Mouse (Mus musculus) midbrain, embryonic 14.5 days (tissue): ENCODE results near the gene Mdp1. TPM values are rescaled to one million over a fixed set of nuclear protein-coding genes. Genes with fewer than 3 reads are reported as not detected.
A peak's percentile ranks its signal among the peaks of the same experiment; 100 is the strongest.

Experiments
- ATAC-seq: fragments of 200-750 bp; cut with Nextera tagmentation; 2 replicates; pipeline ENCODE4 v1.8.0; 2017; ENCODE audit warnings: moderate number of reproducible peaks, moderate library complexity; ENCODE audit not compliant: low FRiP score, low TSS enrichment
- DNase-seq: peaks from one replicate; pipeline ENCODE4 v3.0.0-alpha.2; 2015
- H3K27ac ChIP-seq: fragments of 300-500 bp; sonication (generic); replicated peaks from 2 replicates; pipeline ENCODE4 v1.5.1; 2014; ENCODE audit warnings: mild to moderate bottlenecking, low read depth, low read length, moderate library complexity
- H3K27me3 ChIP-seq: fragments of 300-500 bp; sonication (generic); 2 replicates; pipeline ENCODE4 v1.6.1; 2014; ENCODE audit warnings: low read length, control low read depth, mixed read lengths; ENCODE audit not compliant: control insufficient read depth, insufficient read depth
- H3K36me3 ChIP-seq: fragments of 300-500 bp; sonication (generic); 2 replicates; pipeline ENCODE4 v1.6.1; 2014; ENCODE audit warnings: low read length, control low read depth; ENCODE audit not compliant: control insufficient read depth, insufficient read depth
- H3K4me1 ChIP-seq: fragments of 300-500 bp; sonication (generic); 2 replicates; pipeline ENCODE4 v1.6.1; 2014; ENCODE audit warnings: mild to moderate bottlenecking, antibody characterized with exemption, low read length, control low read depth; ENCODE audit not compliant: control insufficient read depth, insufficient read depth
- H3K4me2 ChIP-seq: fragments of 300-500 bp; sonication (generic); 2 replicates; pipeline ENCODE4 v1.6.1; 2014; ENCODE audit warnings: mild to moderate bottlenecking, low read length, moderate library complexity
- H3K4me3 ChIP-seq: fragments of 300-500 bp; sonication (generic); replicated peaks from 2 replicates; pipeline ENCODE4 v1.5.1; 2014; ENCODE audit warnings: low read depth, low read length
- H3K9ac ChIP-seq: fragments of 300-500 bp; sonication (generic); replicated peaks from 2 replicates; pipeline ENCODE4 v1.6.1; 2014; ENCODE audit warnings: mild to moderate bottlenecking, low read length, moderate library complexity
- H3K9me3 ChIP-seq: fragments of 300-500 bp; sonication (generic); 2 replicates; pipeline ENCODE4 v1.6.1; 2016; ENCODE audit warnings: low read length, control low read depth, mixed read lengths; ENCODE audit not compliant: control insufficient read depth
- WGBS: fragments of 180-500 bp; shearing (Covaris S2); extraction: QIAGEN DNeasy Blood & Tissue Kit; methylation state at CpG from one replicate; pipeline ENCODE4 v1.1.7; 2014; 5-methylcytosine and 5-hydroxymethylcytosine counted together
- polyA plus RNA-seq: library from polyadenylated mRNA; unstranded; fragments of >200 nt; fragmentation: Nextera tagmentation; extraction: Ambion mirVana; gene quantifications from 2 replicates; pipeline ENCODE4 v1.2.1, GENCODE M21; 2014

Mdp1 gene
- 74.8 and 78.9 TPM in 2 replicates for polyA plus RNA-seq

DNA sequence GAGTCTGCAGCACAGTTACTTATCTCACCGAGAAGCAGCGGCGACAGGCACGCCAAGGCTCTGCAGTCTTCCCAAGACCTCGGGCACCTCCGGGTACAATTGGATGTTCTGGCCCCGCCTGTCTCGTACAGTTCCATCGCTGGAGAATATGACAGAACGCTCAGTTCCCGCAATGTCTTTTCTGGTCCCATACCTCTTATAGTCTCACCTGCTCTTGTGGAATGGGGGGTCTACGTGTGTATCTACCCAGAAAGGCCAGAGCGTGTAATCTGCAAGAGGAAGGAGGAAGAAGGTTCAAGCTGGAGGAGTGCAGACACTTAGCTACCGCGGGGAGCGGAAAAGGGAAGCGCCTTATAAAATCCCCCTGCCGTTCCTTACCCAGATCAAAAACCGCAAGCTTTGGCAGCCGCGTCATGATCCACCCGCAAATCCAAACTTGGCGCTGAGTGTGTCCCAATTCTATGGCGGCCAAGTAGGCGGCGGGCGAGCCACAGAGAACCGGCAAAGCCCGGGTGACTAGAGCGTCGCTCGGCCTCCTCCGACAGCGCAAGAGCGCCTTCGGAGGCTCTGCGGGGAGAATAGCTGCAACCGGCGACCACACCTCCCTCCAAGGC lies at the start of gene Mdp1:
Mdp1 (minus strand) TSS at position 549 of the 614 bp plus-strand sequence.
- under 1% methylated on average over 39 of the region's 39 CpGs for WGBS
- Histone ChIP-seq H3K36me3 (peaks cover 37% of the 10 kb centered on the region), H3K4me2 (peak within 1 kb of the TSS; percentile 57)

DNA sequence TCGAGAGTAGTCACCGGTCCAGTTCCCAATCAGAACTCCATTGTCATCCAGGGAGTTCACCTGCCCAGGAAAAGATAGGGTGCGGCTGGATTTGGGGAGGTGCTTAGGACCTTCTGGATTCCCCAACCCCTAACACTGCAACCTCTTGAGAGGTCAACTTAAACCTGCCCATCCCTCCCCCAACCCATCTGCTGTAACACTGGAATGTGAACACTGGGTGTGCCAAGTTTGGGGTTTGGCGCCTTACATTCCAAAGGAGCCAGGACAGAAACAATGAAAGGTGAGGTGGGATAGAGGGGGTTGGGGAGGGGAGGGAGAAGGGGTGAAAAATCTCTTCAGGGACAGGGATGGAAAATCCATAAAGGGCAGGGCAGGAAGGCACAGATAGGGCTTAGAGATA lies 49.2 kb upstream of the Mdp1 start:
- no peaks in the 10 kb centered on the region for H3K36me3 ChIP-seq
- H3K27ac ChIP-seq = no peak overlapping the region
- ATAC-seq = no peak
- 0 out of 2 replicates have a peak, but pooled peaks cover 8% of the 10 kb centered on the region for H3K27me3 ChIP-seq
- no peak overlapping the region for H3K4me3 ChIP-seq
- H3K9ac ChIP-seq = no peak overlapping the region
- WGBS = 88% methylated on average over 4 of the region's 4 CpGs
- no peaks in the 10 kb centered on the region for H3K4me1 ChIP-seq
- no peak for DNase-seq
- no peaks in the 10 kb centered on the region for H3K9me3 ChIP-seq
- no peak overlapping the region for H3K4me2 ChIP-seq

More for the DNA sequence above, at the start of gene Mdp1:
- peak; percentile 92 for ATAC-seq
- Histone ChIP-seq H3K9me3 (no peaks in the 10 kb centered on the region), H3K4me3 (peak within 1 kb of the TSS; percentile 64), H3K27me3 (no peaks in the 10 kb centered on the region), H3K9ac (peak within 1 kb of the TSS; percentile 63), H3K27ac (peak within 1 kb of the TSS; percentile 78), H3K4me1 (peaks cover 7% of the 10 kb centered on the region; the same call in 1 of the 2 replicates)
- DNase-seq = peak; percentile 94

DNA sequence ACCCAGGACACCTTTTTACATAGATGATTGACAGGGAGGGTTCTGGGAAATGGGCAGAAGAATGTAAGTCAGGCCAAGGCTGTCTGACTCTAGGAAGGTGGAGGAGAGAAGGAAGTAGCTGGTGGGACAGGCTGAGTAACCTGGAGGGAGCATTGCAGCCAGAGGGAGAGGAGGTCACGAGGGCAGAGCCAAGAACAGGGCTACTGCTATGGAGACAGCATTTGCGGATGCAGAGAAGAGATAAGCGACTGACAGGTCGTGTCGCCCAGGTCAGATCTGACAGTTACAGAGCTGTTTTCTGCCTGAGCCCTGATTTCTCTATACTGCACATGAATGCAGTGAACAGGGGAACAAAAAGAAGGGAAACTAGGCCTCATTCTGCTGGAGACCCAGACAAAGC lies 47.1 kb upstream of the Mdp1 start:
- ATAC-seq (no peak), DNase-seq (no peak)
- H3K4me1 ChIP-seq = no peaks in the 10 kb centered on the region
- 84% methylated on average over 5 of the region's 5 CpGs for WGBS
- H3K4me2 ChIP-seq = no peak overlapping the region
- no peaks in the 10 kb centered on the region for H3K27me3 ChIP-seq
- no peak overlapping the region for H3K27ac ChIP-seq
- H3K9ac ChIP-seq = no peak overlapping the region
- no peaks in the 10 kb centered on the region for H3K9me3 ChIP-seq
- H3K4me3 ChIP-seq = no peak overlapping the region
- H3K36me3 ChIP-seq = no peaks in the 10 kb centered on the region

DNA sequence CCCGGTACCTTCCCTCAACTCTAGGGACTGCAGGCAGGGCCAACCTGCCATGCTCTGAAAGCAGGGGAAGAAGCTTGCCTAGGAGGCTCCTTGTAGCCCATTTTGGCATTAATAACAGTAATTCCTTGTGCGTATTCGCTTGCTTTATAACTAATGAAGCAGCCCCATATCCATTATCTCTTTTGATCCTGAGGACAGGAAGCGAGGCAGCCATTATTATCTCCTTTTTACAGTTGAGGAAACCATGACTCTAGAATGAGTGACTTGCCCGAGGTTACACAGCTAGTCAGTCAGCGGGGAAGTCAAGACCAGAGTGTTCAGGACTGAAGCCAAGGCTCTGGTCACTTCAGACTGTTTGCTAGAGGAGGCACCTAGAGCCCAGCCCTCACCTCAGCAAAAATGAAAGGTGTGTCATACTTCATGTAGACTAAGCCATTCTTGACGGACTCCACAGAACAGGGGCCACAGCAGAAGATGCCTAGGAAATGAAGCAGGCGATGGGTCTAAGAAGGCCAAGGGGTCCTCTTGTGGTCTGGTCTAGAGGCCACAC lies 45.8 kb upstream of the Mdp1 start:
- H3K4me3 ChIP-seq = no peak overlapping the region
- no peaks in the 10 kb centered on the region for H3K4me1 ChIP-seq
- no peak overlapping the region for H3K4me2 ChIP-seq
- WGBS = 91% methylated on average over 8 of the region's 8 CpGs
- ATAC-seq (no peak), DNase-seq (no peak)
- no peaks in the 10 kb centered on the region for H3K36me3 ChIP-seq
- H3K9ac ChIP-seq = no peak overlapping the region
- no peak overlapping the region for H3K27ac ChIP-seq
- H3K27me3 ChIP-seq = no peaks in the 10 kb centered on the region
- no peaks in the 10 kb centered on the region for H3K9me3 ChIP-seq

DNA sequence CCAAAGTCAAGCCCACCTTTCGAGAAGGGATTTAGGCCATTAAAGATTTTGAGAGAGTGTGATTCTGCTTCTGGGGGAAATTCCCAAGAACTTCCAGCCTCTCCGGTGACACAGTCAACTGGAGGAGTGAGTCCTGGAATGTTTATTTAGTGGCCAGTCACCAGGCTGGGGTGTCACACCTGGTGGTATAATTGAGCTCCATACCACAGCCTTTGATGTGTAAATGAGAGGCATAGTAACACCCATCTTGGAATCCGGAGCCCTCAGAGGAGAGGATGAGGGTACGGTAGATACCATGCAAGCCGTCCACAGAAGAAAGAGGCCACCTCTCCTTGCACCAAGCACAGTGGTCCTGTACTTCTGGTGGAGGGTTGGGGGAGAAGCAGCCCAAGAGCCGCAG lies 42.5 kb upstream of the Mdp1 start:
- DNase-seq (no peak), ATAC-seq (no peak)
- 75% methylated on average over 6 of the region's 6 CpGs for WGBS
- H3K4me3 ChIP-seq = no peak overlapping the region
- H3K4me1 ChIP-seq = no peaks in the 10 kb centered on the region
- no peak overlapping the region for H3K9ac ChIP-seq
- no peaks in the 10 kb centered on the region for H3K9me3 ChIP-seq
- H3K36me3 ChIP-seq = no peaks in the 10 kb centered on the region
- H3K27me3 ChIP-seq = no peaks in the 10 kb centered on the region
- H3K27ac ChIP-seq = no peak overlapping the region
- H3K4me2 ChIP-seq = no peak overlapping the region

DNA sequence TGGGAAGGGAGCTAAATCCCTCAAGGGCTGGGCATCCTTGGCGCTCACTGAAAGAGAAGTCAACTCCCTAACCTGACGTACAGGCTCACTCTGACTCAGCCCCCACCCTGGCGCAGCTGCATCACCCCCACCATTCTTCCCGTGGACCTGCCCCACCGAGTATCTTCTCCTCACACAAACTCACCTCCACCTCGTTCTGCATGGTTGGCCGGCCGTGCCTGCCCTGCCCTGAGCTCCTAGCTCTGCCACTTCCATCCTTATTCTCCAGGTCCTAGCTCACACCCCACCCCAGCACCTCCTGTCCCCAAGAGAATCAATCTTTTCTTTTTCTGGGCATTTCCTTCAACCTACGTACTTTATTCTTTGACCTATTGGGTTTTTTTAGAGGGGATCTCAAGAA lies 40.8 kb upstream of the Mdp1 start:
- H3K4me2 ChIP-seq = no peak overlapping the region
- DNase-seq (no peak), ATAC-seq (no peak)
- H3K36me3 ChIP-seq = no peaks in the 10 kb centered on the region
- WGBS = 64% methylated on average over 9 of the region's 9 CpGs
- H3K27ac ChIP-seq = no peak overlapping the region
- H3K9ac ChIP-seq = no peak overlapping the region
- H3K4me3 ChIP-seq = no peak overlapping the region
- H3K4me1 ChIP-seq = no peaks in the 10 kb centered on the region
- no peaks in the 10 kb centered on the region for H3K9me3 ChIP-seq
- H3K27me3 ChIP-seq = no peaks in the 10 kb centered on the region

DNA sequence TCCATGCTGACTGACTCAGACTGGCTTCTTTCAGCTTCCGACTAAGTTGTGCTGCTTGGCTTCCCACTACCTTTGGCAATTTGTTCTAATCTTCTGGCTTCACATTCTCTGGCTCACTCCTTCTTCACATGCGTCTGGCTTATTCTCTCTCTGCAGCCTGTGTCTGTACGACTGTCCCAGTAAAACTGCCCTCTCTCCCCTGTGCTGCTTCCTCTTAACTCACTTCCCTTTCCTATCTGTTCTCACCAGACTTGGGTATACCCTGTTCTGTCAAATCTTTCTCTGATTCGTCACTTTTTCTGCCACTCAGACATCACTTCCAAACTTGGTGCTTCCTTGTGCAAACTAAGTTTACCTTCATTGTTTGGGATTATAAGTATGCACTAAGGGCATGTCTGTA lies 36.9 kb upstream of the Mdp1 start:
- Histone ChIP-seq H3K36me3 (no peaks in the 10 kb centered on the region), H3K4me2 (no peak overlapping the region), H3K9ac (no peak overlapping the region), H3K9me3 (no peaks in the 10 kb centered on the region), H3K27ac (no peak overlapping the region), H3K27me3 (no peaks in the 10 kb centered on the region), H3K4me3 (no peak overlapping the region), H3K4me1 (no peaks in the 10 kb centered on the region)
- 87% methylated on average over 4 of the region's 4 CpGs for WGBS
- DNase-seq = no peak
- ATAC-seq = no peak

DNA sequence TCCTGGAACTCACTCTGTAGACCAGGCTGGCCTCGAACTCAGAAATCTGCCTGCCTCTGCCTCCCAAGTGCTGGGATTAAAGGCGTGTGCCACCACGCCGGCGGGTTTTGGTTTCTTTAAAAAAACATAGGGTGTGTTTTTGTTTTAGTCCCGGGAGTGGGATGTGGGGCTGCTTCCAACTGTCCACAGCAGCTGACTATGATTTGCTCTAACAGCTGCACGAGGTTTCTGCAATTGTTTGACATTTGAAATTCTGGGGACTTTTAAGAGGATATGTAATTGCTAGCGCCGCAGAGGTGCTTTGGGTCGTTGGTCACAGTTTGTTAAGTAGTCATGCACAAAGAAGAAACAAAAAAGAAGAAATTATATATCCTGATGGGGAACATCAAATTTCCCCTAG lies 29.1 kb upstream of the Mdp1 start:
- no peaks in the 10 kb centered on the region for H3K9me3 ChIP-seq
- 88% methylated on average over 10 of the region's 10 CpGs for WGBS
- ATAC-seq = no peak

DNA sequence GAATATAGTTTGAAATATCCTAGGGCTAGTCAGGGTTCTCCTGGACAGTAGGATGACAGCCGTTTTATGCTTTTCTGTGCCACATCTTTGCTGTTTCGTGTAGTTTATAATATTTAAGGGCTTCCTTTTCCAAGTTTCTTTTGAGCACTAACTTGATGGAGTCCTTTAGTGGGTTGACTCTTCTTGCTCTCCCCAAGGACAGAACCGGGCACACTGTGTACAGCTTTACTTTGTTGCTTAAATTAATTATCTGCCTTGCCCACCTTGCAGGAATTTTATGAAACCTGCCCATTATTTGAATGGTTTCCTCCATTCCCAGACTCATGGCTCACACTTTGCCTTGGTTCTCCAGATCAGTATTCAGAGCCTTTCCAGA lies 21.8 kb upstream of the Mdp1 start:
- no peaks in the 10 kb centered on the region for H3K9me3 ChIP-seq
- peaks cover 35% of the 10 kb centered on the region for H3K36me3 ChIP-seq
- ATAC-seq (peak; percentile 35), DNase-seq (no peak)
- 0 out of 2 replicates have a peak overlapping the region, but pooled peaks have one; percentile 63 for H3K9ac ChIP-seq
- H3K4me2 ChIP-seq = peak overlapping the region; percentile 96
- no peaks in the 10 kb centered on the region for H3K27me3 ChIP-seq
- 14% methylated on average over 3 of the region's 3 CpGs for WGBS
- peak overlapping the region; percentile 66; the same call in 1 of the 2 replicates for H3K27ac ChIP-seq
- peak overlapping the region; percentile 77 for H3K4me3 ChIP-seq
- peaks cover 6% of the 10 kb centered on the region for H3K4me1 ChIP-seq

More for the DNA sequence above, 29.1 kb upstream of the Mdp1 start:
- H3K9ac ChIP-seq = no peak overlapping the region
- no peaks in the 10 kb centered on the region for H3K27me3 ChIP-seq
- no peaks in the 10 kb centered on the region for H3K36me3 ChIP-seq
- no peak for DNase-seq
- no peaks in the 10 kb centered on the region for H3K4me1 ChIP-seq
- H3K4me3 ChIP-seq = no peak overlapping the region
- H3K4me2 ChIP-seq = no peak overlapping the region
- no peak overlapping the region for H3K27ac ChIP-seq
